Mouse (Mus musculus): ENCODE results near the gene Atp13a1. TPM values are rescaled to one million over a fixed set of nuclear protein-coding genes. Genes with fewer than 3 reads are reported as not detected.

Gene Atp13a1
- polyA plus RNA-seq, 1 experiment from 2014 or later: 20.9 TPM

DNA sequence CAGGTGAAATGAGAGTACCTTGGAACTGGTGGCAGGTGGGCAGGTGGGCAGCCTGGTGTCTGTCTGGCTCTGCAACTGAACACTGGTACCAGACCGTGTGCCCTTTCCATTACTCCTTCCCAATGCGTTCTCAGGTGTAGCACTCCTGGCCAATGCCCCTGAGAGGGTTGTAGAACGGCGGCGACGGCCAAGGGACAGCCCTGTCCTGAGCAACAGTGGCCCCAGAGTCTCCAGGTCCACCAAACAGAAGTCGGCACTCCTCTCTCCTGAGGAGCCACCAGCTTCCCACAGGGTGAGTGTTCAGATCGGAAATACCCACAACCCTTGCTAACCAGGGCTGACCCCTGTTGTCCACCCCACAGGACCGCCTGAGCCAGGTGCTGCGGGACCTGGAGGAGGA is 14.1 kb downstream of the Atp13a1 start:
- Histone ChIP-seq H3K4me3 (ENCODE audit: low read depth, low read length) (no peak overlapping the region), H3K4me2 (ENCODE audit: low read depth, low read length) (no peak overlapping the region), H3K27me3 (ENCODE audit: control insufficient read depth, insufficient read depth, low read depth, low read length) (no peaks in the 10 kb centered on the region), H3K9ac (ENCODE audit: low read depth, low read length) (no peak overlapping the region), H3K36me3 (ENCODE audit: control insufficient read depth, insufficient read depth) (peaks cover 66% of the 10 kb centered on the region), H3K4me1 (ENCODE audit: control insufficient read depth, low read depth, low read length) (peaks cover 9% of the 10 kb centered on the region), H3K27ac (ENCODE audit: low read length) (no peak overlapping the region), H3K9me3 (replicated peaks; ENCODE audit: control insufficient read depth, low read length) (no peaks in the 10 kb centered on the region)
- WGBS (ENCODE audit: insufficient replicate concordance): 86% methylated on average over 10 of the region's 10 CpGs
- ATAC-seq (ENCODE audit: low read depth): no peak

DNA sequence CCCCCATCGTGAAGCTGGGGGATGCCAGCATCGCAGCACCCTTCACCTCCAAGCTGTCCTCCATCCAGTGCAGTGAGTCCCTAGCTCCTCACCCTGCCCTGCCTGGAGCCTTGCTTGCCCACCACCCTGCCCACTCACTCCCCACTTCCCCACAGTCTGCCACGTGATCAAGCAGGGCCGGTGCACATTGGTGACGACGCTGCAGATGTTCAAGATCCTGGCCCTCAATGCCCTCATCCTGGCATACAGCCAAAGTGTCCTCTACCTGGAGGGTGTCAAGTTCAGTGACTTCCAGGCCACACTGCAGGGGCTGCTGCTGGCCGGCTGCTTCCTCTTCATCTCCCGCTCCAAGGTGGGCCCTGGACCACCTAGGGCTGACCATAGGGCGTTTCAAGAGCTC is 14.5 kb downstream of the Atp13a1 start:
- peaks cover 9% of the 10 kb centered on the region for H3K4me1 ChIP-seq (ENCODE audit: control insufficient read depth, low read depth, low read length)
- no peak overlapping the region for H3K4me3 ChIP-seq (ENCODE audit: low read depth, low read length)
- H3K4me2 ChIP-seq (ENCODE audit: low read depth, low read length): no peak overlapping the region
- H3K27me3 ChIP-seq (ENCODE audit: control insufficient read depth, insufficient read depth, low read depth, low read length): no peaks in the 10 kb centered on the region
- H3K9me3 ChIP-seq (replicated peaks; ENCODE audit: control insufficient read depth, low read length): no peaks in the 10 kb centered on the region
- H3K9ac ChIP-seq (ENCODE audit: low read depth, low read length): no peak overlapping the region
- H3K27ac ChIP-seq (ENCODE audit: low read length): no peak overlapping the region
- no peak for ATAC-seq (ENCODE audit: low read depth)
- WGBS (ENCODE audit: insufficient replicate concordance): 88% methylated on average over 9 of the region's 9 CpGs
- H3K36me3 ChIP-seq (ENCODE audit: control insufficient read depth, insufficient read depth): peaks cover 62% of the 10 kb centered on the region

DNA sequence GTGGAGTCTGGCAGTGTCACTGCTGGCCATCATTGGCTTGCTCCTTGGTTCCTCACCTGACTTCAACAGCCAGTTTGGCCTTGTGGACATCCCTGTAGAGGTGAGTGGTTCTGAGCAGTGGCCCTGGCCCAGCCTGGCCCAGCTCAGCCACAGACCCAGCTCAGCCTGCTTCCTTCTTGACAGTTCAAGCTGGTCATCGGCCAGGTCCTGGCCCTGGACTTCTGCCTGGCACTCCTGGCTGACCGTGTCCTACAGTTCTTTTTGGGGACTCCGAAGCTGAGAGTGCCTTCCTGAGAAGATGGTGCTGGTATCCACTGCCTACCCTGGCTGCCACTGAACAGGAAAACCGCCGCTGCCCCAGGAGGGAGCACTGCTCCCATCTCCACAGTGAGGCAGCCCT is 16.3 kb downstream of the Atp13a1 start:
- Histone ChIP-seq H3K36me3 (ENCODE audit: control insufficient read depth, insufficient read depth) (peaks cover 49% of the 10 kb centered on the region), H3K9me3 (replicated peaks; ENCODE audit: control insufficient read depth, low read length) (no peaks in the 10 kb centered on the region), H3K27me3 (ENCODE audit: control insufficient read depth, insufficient read depth, low read depth, low read length) (no peaks in the 10 kb centered on the region), H3K9ac (ENCODE audit: low read depth, low read length) (no peak overlapping the region), H3K4me1 (ENCODE audit: control insufficient read depth, low read depth, low read length) (peaks cover 9% of the 10 kb centered on the region), H3K4me2 (ENCODE audit: low read depth, low read length) (no peak overlapping the region), H3K27ac (ENCODE audit: low read length) (no peak overlapping the region), H3K4me3 (ENCODE audit: low read depth, low read length) (no peak overlapping the region)
- no peak for ATAC-seq (ENCODE audit: low read depth)
- 80% methylated on average over 5 of the region's 5 CpGs for WGBS (ENCODE audit: insufficient replicate concordance)

DNA sequence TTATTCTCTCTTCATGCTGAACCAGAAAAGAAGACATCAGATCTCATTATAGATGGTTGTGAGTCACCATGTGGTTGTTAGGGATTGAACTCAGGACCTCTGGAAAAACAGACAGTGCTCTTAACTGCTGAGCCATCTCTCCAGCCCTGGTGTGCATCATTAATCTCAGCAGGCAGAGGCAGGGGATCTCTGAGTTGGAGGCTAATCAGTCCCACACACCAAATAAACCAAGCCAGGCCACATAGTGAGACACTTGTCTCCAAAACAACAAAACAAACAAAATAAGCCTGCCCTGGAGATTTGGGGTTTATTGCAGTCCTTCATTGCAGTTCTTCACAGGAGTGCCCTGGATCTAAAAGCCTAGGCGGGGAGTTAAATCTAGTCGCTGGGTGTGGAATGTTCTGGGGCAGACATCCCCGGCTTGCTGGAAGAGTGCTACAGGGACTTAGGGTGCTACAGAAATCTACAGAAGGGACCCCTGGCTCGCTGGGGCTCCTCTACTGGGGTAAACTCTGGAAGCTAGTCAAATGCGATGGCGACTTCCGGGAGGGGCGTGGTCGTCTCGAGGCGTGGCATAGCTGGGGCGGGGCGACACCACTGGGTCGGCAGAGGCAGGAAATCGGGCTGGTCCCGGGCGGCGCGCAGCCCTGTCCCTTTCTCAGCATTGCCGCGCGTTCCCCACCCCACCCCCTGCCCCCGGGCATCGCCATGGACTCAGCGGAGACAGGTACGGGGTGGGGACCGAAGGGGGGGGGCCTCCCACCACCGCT is 17.3 kb downstream of the Atp13a1 start, which contains the start of gene Gmip:
Gmip (plus strand) TSS at position 586 of the 770 bp plus-strand sequence.
- H3K27ac ChIP-seq (ENCODE audit: low read length): 0 out of 2 replicates have a peak within 1 kb of the TSS, but pooled peaks have one; percentile 19
- no peaks in the 10 kb centered on the region for H3K9me3 ChIP-seq (replicated peaks; ENCODE audit: control insufficient read depth, low read length)
- WGBS (ENCODE audit: insufficient replicate concordance): 5% methylated on average over 27 of the region's 28 CpGs
- ATAC-seq (ENCODE audit: low read depth): peak; percentile 77
- peak within 1 kb of the TSS; percentile 62 for H3K4me3 ChIP-seq (ENCODE audit: low read depth, low read length)
- no peaks in the 10 kb centered on the region for H3K27me3 ChIP-seq (ENCODE audit: control insufficient read depth, insufficient read depth, low read depth, low read length)
- H3K36me3 ChIP-seq (ENCODE audit: control insufficient read depth, insufficient read depth): peaks cover 39% of the 10 kb centered on the region
- peaks cover 9% of the 10 kb centered on the region for H3K4me1 ChIP-seq (ENCODE audit: control insufficient read depth, low read depth, low read length)
- peak within 1 kb of the TSS; percentile 65 for H3K9ac ChIP-seq (ENCODE audit: low read depth, low read length)
- H3K4me2 ChIP-seq (ENCODE audit: low read depth, low read length): peak within 1 kb of the TSS; percentile 83

DNA sequence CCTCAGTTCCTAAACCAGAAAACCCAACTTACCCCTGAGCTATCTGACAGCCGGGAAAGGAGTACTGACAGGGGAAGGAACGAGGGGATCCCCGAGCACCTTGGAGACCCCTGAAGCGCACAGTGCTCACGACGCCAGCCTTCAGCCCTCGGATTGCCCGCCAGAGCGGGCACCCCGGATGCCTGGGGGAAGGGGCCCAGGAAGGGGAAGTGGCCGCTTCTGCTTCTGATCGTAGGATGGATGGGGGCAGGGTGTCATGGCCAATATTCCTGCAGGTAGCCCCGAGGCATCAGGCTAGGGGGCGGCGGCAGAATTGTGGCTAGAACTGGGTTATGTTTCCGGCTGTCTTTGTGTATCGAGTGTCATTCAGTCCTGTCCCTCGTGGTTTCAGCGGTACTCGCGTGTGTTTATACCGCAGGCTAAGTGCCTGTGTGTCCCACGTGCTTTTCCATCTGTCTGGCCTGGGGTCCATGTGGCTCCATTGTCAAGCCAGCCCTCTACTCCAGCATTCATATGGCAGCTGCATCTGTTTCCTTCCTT is 18.0 kb downstream of the Atp13a1 start:
- peak overlapping the region; percentile 83 for H3K4me2 ChIP-seq (ENCODE audit: low read depth, low read length)
- peaks cover 9% of the 10 kb centered on the region for H3K4me1 ChIP-seq (ENCODE audit: control insufficient read depth, low read depth, low read length)
- H3K27me3 ChIP-seq (ENCODE audit: control insufficient read depth, insufficient read depth, low read depth, low read length): no peaks in the 10 kb centered on the region
- peak overlapping the region; percentile 65 for H3K9ac ChIP-seq (ENCODE audit: low read depth, low read length)
- H3K36me3 ChIP-seq (ENCODE audit: control insufficient read depth, insufficient read depth): peaks cover 36% of the 10 kb centered on the region
- H3K9me3 ChIP-seq (replicated peaks; ENCODE audit: control insufficient read depth, low read length): no peaks in the 10 kb centered on the region
- H3K27ac ChIP-seq (ENCODE audit: low read length): 0 out of 2 replicates have a peak overlapping the region, but pooled peaks have one; percentile 19
- WGBS (ENCODE audit: insufficient replicate concordance): under 1% methylated on average over 23 of the region's 23 CpGs
- peak overlapping the region; percentile 62 for H3K4me3 ChIP-seq (ENCODE audit: low read depth, low read length)
- 0 out of 2 replicates have a peak, but pooled peaks have one; percentile 20 for ATAC-seq (ENCODE audit: low read depth)

DNA sequence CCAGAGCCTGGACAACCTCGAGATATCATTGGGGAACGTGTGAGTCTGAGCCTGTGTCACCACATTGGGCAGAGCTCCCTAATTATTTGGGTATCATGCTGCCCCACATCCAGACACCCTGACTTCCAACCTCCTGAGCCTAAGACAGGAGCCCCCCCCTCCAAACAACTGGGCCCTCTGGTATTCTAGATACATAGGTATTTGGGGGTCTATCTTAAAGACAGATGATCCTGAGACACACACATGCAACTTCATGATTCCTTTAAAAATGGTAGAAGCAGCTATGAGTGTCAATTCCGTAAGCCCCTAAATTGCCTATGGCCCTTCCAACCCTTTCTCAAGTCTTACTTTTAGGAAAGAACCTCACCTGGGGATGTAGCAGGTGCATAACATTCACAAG is 18.9 kb downstream of the Atp13a1 start:
- no peaks in the 10 kb centered on the region for H3K9me3 ChIP-seq (replicated peaks; ENCODE audit: control insufficient read depth, low read length)
- 41% methylated on average over 3 of the region's 3 CpGs for WGBS (ENCODE audit: insufficient replicate concordance)
- no peaks in the 10 kb centered on the region for H3K27me3 ChIP-seq (ENCODE audit: control insufficient read depth, insufficient read depth, low read depth, low read length)
- no peak overlapping the region; the same call in 1 of the 2 replicates for H3K4me3 ChIP-seq (ENCODE audit: low read depth, low read length)
- H3K36me3 ChIP-seq (ENCODE audit: control insufficient read depth, insufficient read depth): peaks cover 37% of the 10 kb centered on the region
- H3K4me2 ChIP-seq (ENCODE audit: low read depth, low read length): no peak overlapping the region
- H3K27ac ChIP-seq (ENCODE audit: low read length): no peak overlapping the region
- peaks cover 9% of the 10 kb centered on the region for H3K4me1 ChIP-seq (ENCODE audit: control insufficient read depth, low read depth, low read length)
- no peak for ATAC-seq (ENCODE audit: low read depth)
- no peak overlapping the region for H3K9ac ChIP-seq (ENCODE audit: low read depth, low read length)

DNA sequence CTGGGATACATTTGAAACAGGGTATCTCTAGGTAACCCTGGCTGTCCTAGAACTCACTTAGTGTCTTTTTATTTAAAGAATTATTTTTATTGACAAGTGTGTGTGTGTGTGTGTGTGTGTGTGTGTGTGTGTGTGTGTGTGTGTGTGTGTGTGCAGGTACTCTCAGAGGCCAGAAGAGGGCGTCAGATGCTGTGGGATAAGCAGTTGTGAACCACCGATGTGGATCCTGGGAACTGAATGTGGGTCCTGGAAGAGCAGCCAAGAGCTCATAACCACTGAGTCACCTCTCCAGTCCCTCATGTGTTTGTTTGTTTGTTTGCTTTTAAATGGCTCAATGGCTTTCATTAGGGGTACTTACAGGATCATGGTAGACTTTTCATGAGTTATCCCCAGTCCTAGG is 23.9 kb downstream of the Atp13a1 start:
- ATAC-seq (ENCODE audit: low read depth): no peak

DNA sequence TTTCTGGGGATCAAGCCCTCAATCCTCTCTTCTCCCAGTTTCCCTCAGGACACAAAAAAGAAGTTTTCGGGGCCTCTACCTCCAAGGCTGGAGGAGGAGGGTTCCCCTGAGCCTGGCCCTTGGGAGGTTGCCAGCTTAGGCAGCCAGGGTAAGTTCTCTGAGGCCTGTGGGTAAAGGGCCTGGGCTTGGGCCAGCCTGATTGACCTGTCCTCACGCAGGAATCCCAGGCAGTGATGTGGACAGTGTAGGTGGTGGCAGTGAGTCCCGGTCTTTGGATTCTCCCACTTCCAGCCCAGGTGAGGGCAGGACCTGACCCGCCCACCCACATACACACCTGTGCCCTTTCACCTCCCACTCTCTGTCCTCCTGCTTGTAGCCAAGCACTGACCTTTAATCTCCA is 24.4 kb downstream of the Atp13a1 start:
- Histone ChIP-seq H3K27ac (ENCODE audit: low read length) (no peak overlapping the region), H3K9me3 (replicated peaks; ENCODE audit: control insufficient read depth, low read length) (no peaks in the 10 kb centered on the region), H3K4me1 (ENCODE audit: control insufficient read depth, low read depth, low read length) (no peaks in the 10 kb centered on the region), H3K9ac (ENCODE audit: low read depth, low read length) (no peak overlapping the region), H3K4me3 (ENCODE audit: low read depth, low read length) (no peak overlapping the region), H3K4me2 (ENCODE audit: low read depth, low read length) (no peak overlapping the region), H3K27me3 (ENCODE audit: control insufficient read depth, insufficient read depth, low read depth, low read length) (no peaks in the 10 kb centered on the region), H3K36me3 (ENCODE audit: control insufficient read depth, insufficient read depth) (peaks cover 14% of the 10 kb centered on the region; the same call in 1 of the 2 replicates)
- no peak for ATAC-seq (ENCODE audit: low read depth)
- WGBS (ENCODE audit: insufficient replicate concordance): 70% methylated on average over 4 of the region's 4 CpGs

More for the DNA sequence above, 23.9 kb downstream of the Atp13a1 start:
- no peak overlapping the region for H3K4me3 ChIP-seq (ENCODE audit: low read depth, low read length)
- no peaks in the 10 kb centered on the region for H3K27me3 ChIP-seq (ENCODE audit: control insufficient read depth, insufficient read depth, low read depth, low read length)
- no peak overlapping the region for H3K9ac ChIP-seq (ENCODE audit: low read depth, low read length)
- no peaks in the 10 kb centered on the region for H3K9me3 ChIP-seq (replicated peaks; ENCODE audit: control insufficient read depth, low read length)
- H3K4me2 ChIP-seq (ENCODE audit: low read depth, low read length): no peak overlapping the region
- peaks cover 14% of the 10 kb centered on the region; the same call in 1 of the 2 replicates for H3K36me3 ChIP-seq (ENCODE audit: control insufficient read depth, insufficient read depth)
- no peaks in the 10 kb centered on the region for H3K4me1 ChIP-seq (ENCODE audit: control insufficient read depth, low read depth, low read length)
- 71% methylated on average over 2 of the region's 2 CpGs for WGBS (ENCODE audit: insufficient replicate concordance)
- H3K27ac ChIP-seq (ENCODE audit: low read length): no peak overlapping the region

DNA sequence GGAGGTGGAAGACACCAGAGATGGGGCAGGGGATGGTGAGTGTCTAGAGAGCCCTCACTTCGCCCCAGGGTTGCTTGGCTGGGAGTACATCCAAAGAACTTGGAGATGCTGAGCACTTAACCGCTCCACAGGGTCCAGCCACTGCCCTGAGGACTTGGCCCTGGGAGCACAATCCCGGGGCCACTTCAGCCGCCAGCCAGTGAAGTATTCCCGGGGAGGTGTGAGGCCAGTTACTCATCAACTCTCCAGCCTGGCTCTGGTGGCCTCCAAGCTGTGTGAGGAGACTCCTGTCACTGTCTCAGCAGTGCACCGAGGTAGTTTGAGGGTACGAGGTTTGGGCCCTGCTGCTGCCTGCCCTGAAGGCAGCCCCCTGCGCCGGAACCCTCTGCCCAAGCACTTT is 29.5 kb downstream of the Atp13a1 start:
- Histone ChIP-seq H3K9me3 (replicated peaks; ENCODE audit: control insufficient read depth, low read length) (no peaks in the 10 kb centered on the region), H3K36me3 (ENCODE audit: control insufficient read depth, insufficient read depth) (no peaks in the 10 kb centered on the region), H3K27ac (ENCODE audit: low read length) (no peak overlapping the region), H3K27me3 (ENCODE audit: control insufficient read depth, insufficient read depth, low read depth, low read length) (no peaks in the 10 kb centered on the region), H3K4me1 (ENCODE audit: control insufficient read depth, low read depth, low read length) (peaks cover 6% of the 10 kb centered on the region), H3K9ac (ENCODE audit: low read depth, low read length) (no peak overlapping the region), H3K4me2 (ENCODE audit: low read depth, low read length) (no peak overlapping the region), H3K4me3 (ENCODE audit: low read depth, low read length) (no peak overlapping the region)
- ATAC-seq (ENCODE audit: low read depth): no peak
- 76% methylated on average over 9 of the region's 9 CpGs for WGBS (ENCODE audit: insufficient replicate concordance)

All from liver, embryonic 16.5 days (tissue).